Mouse (Mus musculus) thymus, postnatal 10 days (tissue): Measurements from ENCODE around the gene Cdc42ep3.

ENCODE experiments used
- DNase-seq, 2 experiments: peaks; one replicate each; pipeline ENCODE4 v3.0.0; 2021; ENCODE audit warnings: low spot score in 2 of 2

Cdc42ep3 gene

GRCm38 (mm10) chr17:79290697-79291096 lies 64.2 kb downstream of the Cdc42ep3 start:
- no peak for DNase-seq

DNA sequence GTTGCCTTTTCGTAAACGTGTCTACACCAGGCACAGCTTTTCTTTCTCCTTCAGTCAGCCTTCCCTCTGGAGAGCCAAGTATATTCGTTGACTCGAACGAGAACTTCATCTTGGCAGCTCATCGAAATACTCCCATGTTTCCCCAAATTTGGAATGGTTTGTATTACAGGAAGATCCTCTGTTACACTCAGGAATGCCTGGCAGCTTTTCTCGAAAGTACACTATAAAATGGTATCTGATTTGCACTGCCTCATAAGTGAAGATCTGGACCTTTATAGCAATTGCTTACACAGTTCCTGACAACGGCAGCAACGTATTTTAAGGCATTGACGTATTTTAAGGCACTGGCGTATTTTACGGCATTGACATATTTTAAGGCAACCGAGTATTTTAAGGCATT lies 67.6 kb downstream of the Cdc42ep3 start:
- DNase-seq: no peak

- no peak for DNase-seq
Measured at GRCm38 (mm10) chr17:79285030-79285601, 69.8 kb downstream of the Cdc42ep3 start.
